Mouse (Mus musculus) kidney, adult 2 months (tissue): Measurements from ENCODE around the gene Rgs17. TPM values are rescaled to one million over a fixed set of nuclear protein-coding genes. Genes with fewer than 3 reads are reported as not detected.
"Not testable (repeated sequence)": the region's sequence is repeated elsewhere in the genome, so short reads cannot be mapped to it uniquely, and the experiment has no call there.

Experiments used
- DNase-seq: peaks from one replicate; pipeline ENCODE4 v3.0.0; 2021
- H3K27ac ChIP-seq: fragments of 200-500 bp; 2 replicates; pipeline ENCODE4 v1.5.1; 2012; ENCODE audit warnings: low read depth, low read length, control low read depth, inconsistent platforms; ENCODE audit not compliant: insufficient read depth
- H3K27me3 ChIP-seq: fragments of 200-500 bp; replicated peaks from 2 replicates; pipeline ENCODE4 v1.6.1; 2012; ENCODE audit warnings: mild to moderate bottlenecking, moderate library complexity, low read length, inconsistent platforms; ENCODE audit not compliant: control insufficient read depth, insufficient read depth
- H3K36me3 ChIP-seq: fragments of 200-500 bp; 2 replicates; pipeline ENCODE4 v1.6.1; 2012; ENCODE audit warnings: mild to moderate bottlenecking, moderate library complexity, low read length, inconsistent platforms; ENCODE audit not compliant: control insufficient read depth, insufficient read depth
- H3K4me1 ChIP-seq: fragments of 200-500 bp; 2 replicates; pipeline ENCODE4 v1.6.1; 2011; ENCODE audit warnings: low read length; ENCODE audit not compliant: control insufficient read depth, insufficient read depth
- H3K4me3 ChIP-seq: fragments of 200-500 bp; 2 replicates; pipeline ENCODE4 v1.5.1; 2011; ENCODE audit warnings: mild to moderate bottlenecking, low read depth, low read length, control low read depth; ENCODE audit not compliant: insufficient read depth
- CTCF ChIP-seq: fragments of 200-500 bp; conservative IDR thresholded peaks from 2 replicates; pipeline ENCODE4 v1.5.1; 2011; ENCODE audit warnings: low read depth, mild to moderate bottlenecking, control low read depth, low read length, moderate library complexity, mixed read lengths; ENCODE audit not compliant: insufficient read depth, insufficient read length
- POLR2A ChIP-seq: fragments of 200-500 bp; IDR thresholded peaks from one replicate; pipeline ENCODE4 v1.6.1; 2011; ENCODE audit warnings: low read depth, low read length, control low read depth
- WGBS: fragments of 180-500 bp; shearing (Covaris S2); methylation state at CpG from one replicate; pipeline ENCODE4 v1.1.7; 2018; 5-methylcytosine and 5-hydroxymethylcytosine counted together
- polyA plus RNA-seq: library from polyadenylated mRNA; depleted of rRNA; stranded (reverse); fragments of >200 nt; gene quantifications from 2 replicates; pipeline ENCODE4 v1.2.3, GENCODE M21; 2012; rRNA removed

The Rgs17 gene
- 0.03 and 0.05 TPM in 2 replicates for polyA plus RNA-seq

GRCm38 (mm10) chr10:5922294-5922828, at the start of gene Rgs17:
TSS of gene Rgs17 (minus strand) at chr10:5922400.
- Histone ChIP-seq H3K4me3 (peak within 1 kb of the TSS; percentile 17; the same call in 1 of the 2 replicates), H3K27me3 (no peaks in the 10 kb centered on the region; the same call in 1 of the 2 replicates), H3K4me1 (no peaks in the 10 kb centered on the region), H3K27ac (no peak within 1 kb of the TSS), H3K36me3 (no peaks in the 10 kb centered on the region)
- 2% methylated on average over 29 of the region's 35 CpGs for whole genome bisulfite sequencing
- TF ChIP-seq CTCF: no peak
- no peak for TF ChIP-seq POLR2A
- no peak for DNase-seq

- no peak for DNase-seq
- 72% methylated on average over 2 of the region's 2 CpGs for WGBS
- TF ChIP-seq CTCF (no peak), POLR2A (no peak)
- Histone ChIP-seq H3K36me3 (no peaks in the 10 kb centered on the region), H3K4me3 (no peak overlapping the region), H3K4me1 (no peaks in the 10 kb centered on the region), H3K27me3 (no peaks in the 10 kb centered on the region), H3K27ac (no peak overlapping the region)
Observed at GRCm38 (mm10) chr10:5967655-5968054, 45.5 kb upstream of the Rgs17 start.

- not testable (repeated sequence) for H3K4me1 ChIP-seq, H3K27ac ChIP-seq, H3K4me3 ChIP-seq, DNase-seq, H3K36me3 ChIP-seq, H3K27me3 ChIP-seq
Observed at GRCm38 (mm10) chr10:5953787-5954186, 31.6 kb upstream of the Rgs17 start.

- no peak for TF ChIP-seq CTCF
- TF ChIP-seq POLR2A: no peak
- H3K36me3 ChIP-seq: no peaks in the 10 kb centered on the region
- no peaks in the 10 kb centered on the region; the same call in 1 of the 2 replicates for H3K27me3 ChIP-seq
- DNase-seq: no peak
- no peak overlapping the region for H3K4me3 ChIP-seq
- H3K4me1 ChIP-seq: no peaks in the 10 kb centered on the region
- WGBS: 76% methylated on average over 5 of the region's 5 CpGs
- H3K27ac ChIP-seq: no peak overlapping the region
Observed at GRCm38 (mm10) chr10:5924261-5924660, 2.1 kb upstream of the Rgs17 start.

GRCm38 (mm10) chr10:5923096-5923495, 896 bp upstream of the Rgs17 start:
- no peak overlapping the region for H3K27ac ChIP-seq
- no peak for TF ChIP-seq POLR2A
- TF ChIP-seq CTCF: no peak
- no peak for DNase-seq

GRCm38 (mm10) chr10:5921771-5922170, 429 bp downstream of the Rgs17 start:
- H3K4me1 ChIP-seq: no peaks in the 10 kb centered on the region

More at GRCm38 (mm10) chr10:5923096-5923495, 896 bp upstream of the Rgs17 start:
- no peak overlapping the region for H3K4me3 ChIP-seq
- H3K36me3 ChIP-seq: no peaks in the 10 kb centered on the region
- H3K4me1 ChIP-seq: no peaks in the 10 kb centered on the region
- 20% methylated on average over 9 of the region's 9 CpGs for WGBS
- no peaks in the 10 kb centered on the region; the same call in 1 of the 2 replicates for H3K27me3 ChIP-seq

GRCm38 (mm10) chr10:5921031-5921551, 1.1 kb downstream of the Rgs17 start:
- Histone ChIP-seq H3K4me3 (peak overlapping the region; percentile 13; the same call in 1 of the 2 replicates), H3K4me1 (no peaks in the 10 kb centered on the region)
- DNase-seq: no peak

More at GRCm38 (mm10) chr10:5921771-5922170, 429 bp downstream of the Rgs17 start:
- Histone ChIP-seq H3K36me3 (no peaks in the 10 kb centered on the region), H3K4me3 (peak overlapping the region; percentile 5; the same call in 1 of the 2 replicates), H3K27me3 (no peaks in the 10 kb centered on the region; the same call in 1 of the 2 replicates), H3K27ac (no peak overlapping the region)
- no peak for DNase-seq
- 2% methylated on average over 31 of the region's 31 CpGs for WGBS
- TF ChIP-seq CTCF (no peak), POLR2A (no peak)

More at GRCm38 (mm10) chr10:5921031-5921551, 1.1 kb downstream of the Rgs17 start:
- TF ChIP-seq POLR2A (no peak), CTCF (no peak)
- Histone ChIP-seq H3K27me3 (no peaks in the 10 kb centered on the region; the same call in 1 of the 2 replicates), H3K27ac (no peak overlapping the region), H3K36me3 (no peaks in the 10 kb centered on the region)
- WGBS: 2% methylated on average over 12 of the region's 12 CpGs
